Mouse (Mus musculus): ENCODE results near the gene H6pd.

DNA sequence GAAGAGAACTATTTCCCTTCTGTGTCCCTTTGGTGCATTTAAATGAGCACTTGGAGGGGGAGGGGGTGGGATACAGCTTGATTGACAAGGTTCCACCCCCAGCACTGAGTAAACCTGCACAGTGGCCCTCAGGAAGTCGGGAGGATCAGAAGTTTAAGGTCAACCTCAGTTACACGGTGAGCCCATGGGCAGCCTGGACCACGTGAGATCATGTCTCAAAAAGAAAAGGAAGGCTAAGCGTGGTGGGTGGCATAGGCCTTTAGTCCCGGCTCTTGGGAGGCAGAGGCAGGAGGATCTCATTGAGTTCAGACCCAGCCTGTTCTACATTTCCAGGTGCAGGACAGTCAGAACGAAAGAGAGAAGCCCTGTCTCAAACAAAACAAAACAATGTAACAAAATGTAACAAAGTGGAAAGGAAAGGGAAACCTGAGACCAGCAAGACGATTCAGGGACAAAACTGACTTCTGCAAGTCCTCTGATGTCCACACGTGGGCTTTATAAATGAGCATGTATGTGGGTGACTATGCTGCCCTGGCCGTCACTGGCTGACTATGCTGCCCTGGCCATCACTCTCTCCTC, 31.3 kb upstream of the H6pd start:
- TF ChIP-seq USF1 (IDR thresholded peaks at IDR 0.05; ENCODE audit: low read depth) (no peak), MYOG (IDR thresholded peaks at IDR 0.05; ENCODE audit: control insufficient read depth in 1 of 3, insufficient read depth in 1 of 3, insufficient read length in 2 of 3, low read depth in 2 of 3) (no peak), MAX (IDR thresholded peaks at IDR 0.05; ENCODE audit: low read depth) (no peak), POLR2AphosphoS2 (IDR thresholded peaks at IDR 0.05; ENCODE audit: insufficient read length, low read depth) (no peak), POLR2A (IDR thresholded peaks at IDR 0.05; ENCODE audit: insufficient read length, low read depth) (no peak)

Data from myocyte (in vitro differentiated cells).